Mouse (Mus musculus) embryonic fibroblast, embryonic 13.5 days (primary cell): ENCODE measurements at regions not wholly inside any gene's neighbourhood (a gene's known extent, or its start where the extent isn't known, plus 50 kb on each side); places are given as distances from the start of the nearest gene placed in this dataset.

Experiments
- CTCF ChIP-seq: IDR thresholded peaks from 2 replicates; pipeline ENCODE4 v1.5.1; 2011; ENCODE audit warnings: mild to moderate bottlenecking, control low read depth, low read length, moderate library complexity, borderline replicate concordance; ENCODE audit not compliant: insufficient read depth
- POLR2A ChIP-seq: IDR thresholded peaks from 2 replicates; pipeline ENCODE4 v1.6.1; 2011; ENCODE audit warnings: low read depth, mild to moderate bottlenecking, control low read depth, low read length, moderate library complexity

GRCm38 (mm10) chr15:61127130-61127529 lies 204.3 kb upstream of the A1bg start:
- TF ChIP-seq CTCF = no peak
- no peak for TF ChIP-seq POLR2A
